In the genomic region with DNA sequence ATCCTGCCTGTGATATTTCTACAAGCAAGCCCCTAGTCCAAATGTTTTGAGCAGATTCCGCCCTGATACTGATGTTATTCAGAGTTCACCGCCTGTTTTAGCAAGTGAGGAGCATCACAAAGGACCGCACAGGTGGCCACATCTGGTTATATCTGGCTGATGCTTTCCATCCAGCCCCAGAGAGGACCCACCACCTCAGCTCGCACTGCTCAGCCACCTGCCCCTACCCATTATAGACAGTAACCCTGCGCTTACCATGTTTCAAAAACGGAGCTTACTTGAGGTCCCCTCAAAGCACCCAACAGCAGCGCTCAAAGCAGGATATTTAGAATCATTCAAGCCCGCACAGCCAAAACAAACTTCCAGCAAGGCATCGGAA, we compare ENCODE assay signal across 8 mouse cellular contexts.
A peak's percentile ranks its signal among the peaks of the same experiment; 100 is the strongest.
DNase-seq lines count a peak whose midpoint lies in the region; ATAC-seq and TF ChIP-seq lines count a peak whose summit lies in the region.
"Not testable (repeated sequence)": the region's sequence is repeated elsewhere in the genome, so short reads cannot be mapped to it uniquely, and the experiment has no call there.

No protein-coding gene starts in this region.

- not testable (repeated sequence) for DNase-seq in embryonic facial prominence, embryonic 10.5 days (ENCODE audit: low spot score)
- DNase-seq in layer of hippocampus, adult 11-12 months (ENCODE audit: low spot score): peak; percentile 3

- 8% methylated on average over 9 of the region's 9 CpGs for WGBS in embryonic facial prominence, embryonic 10.5 days
- WGBS in forebrain, embryonic 15.5 days: 6% methylated on average over 9 of the region's 9 CpGs
- 9% methylated on average over 9 of the region's 9 CpGs for WGBS in hindbrain, embryonic 12.5 days
- 2% methylated on average over 9 of the region's 9 CpGs for WGBS in liver, embryonic 16.5 days (ENCODE audit: insufficient replicate concordance)
- 8% methylated on average over 9 of the region's 9 CpGs for WGBS in midbrain, embryonic 15.5 days
- 4% methylated on average over 9 of the region's 9 CpGs for WGBS in stomach, embryonic 15.5 days

- not testable (repeated sequence) for TF ChIP-seq CTCF in E14TG2a.4 (conservative IDR thresholded peaks at IDR 0.05; ENCODE audit: low read length)

- H3K27ac ChIP-seq in embryonic facial prominence, embryonic 10.5 days (replicated peaks): peak overlapping the region; percentile 90
- H3K27ac ChIP-seq in forebrain, embryonic 15.5 days (replicated peaks): peak overlapping the region; percentile 88
- H3K27ac ChIP-seq in hindbrain, embryonic 12.5 days: peak overlapping the region; percentile 85
- H3K27ac ChIP-seq in liver, embryonic 16.5 days (ENCODE audit: low read length): peak overlapping the region; percentile 63
- peak overlapping the region; percentile 78 for H3K27ac ChIP-seq in midbrain, embryonic 15.5 days
- H3K27ac ChIP-seq in stomach, embryonic 15.5 days: peak overlapping the region; percentile 87

- H3K4me1 ChIP-seq in E14TG2a.4 (replicated peaks; ENCODE audit: low read depth, low read length): peaks cover 24% of the 10 kb centered on the region
- not testable (repeated sequence) for H3K4me1 ChIP-seq in embryonic facial prominence, embryonic 10.5 days; hindbrain, embryonic 12.5 days; liver, embryonic 16.5 days (ENCODE audit: control insufficient read depth, low read depth, low read length); stomach, embryonic 15.5 days
- H3K4me1 ChIP-seq in forebrain, embryonic 15.5 days: peaks cover 14% of the 10 kb centered on the region
- peaks cover 14% of the 10 kb centered on the region for H3K4me1 ChIP-seq in midbrain, embryonic 15.5 days

- H3K27me3 ChIP-seq in E14TG2a.4 (ENCODE audit: insufficient read depth, low read length); embryonic facial prominence, embryonic 10.5 days (replicated peaks; ENCODE audit: low read depth, poor library complexity, severe bottlenecking); forebrain, embryonic 15.5 days; hindbrain, embryonic 12.5 days; liver, embryonic 16.5 days (ENCODE audit: control insufficient read depth, insufficient read depth, low read depth, low read length); midbrain, embryonic 15.5 days (replicated peaks); stomach, embryonic 15.5 days (replicated peaks): not testable (repeated sequence)

- H3K9ac ChIP-seq in forebrain, embryonic 15.5 days (replicated peaks): peak overlapping the region; percentile 61
- peak overlapping the region; percentile 73 for H3K9ac ChIP-seq in hindbrain, embryonic 12.5 days
- peak overlapping the region; percentile 50 for H3K9ac ChIP-seq in liver, embryonic 16.5 days (ENCODE audit: low read depth, low read length)
- H3K9ac ChIP-seq in midbrain, embryonic 15.5 days: peak overlapping the region; percentile 57
- H3K9ac ChIP-seq in stomach, embryonic 15.5 days: peak overlapping the region; percentile 44

- peak overlapping the region; percentile 68 for H3K4me2 ChIP-seq in forebrain, embryonic 15.5 days (replicated peaks)
- H3K4me2 ChIP-seq in hindbrain, embryonic 12.5 days (replicated peaks): peak overlapping the region; percentile 69
- H3K4me2 ChIP-seq in liver, embryonic 16.5 days (ENCODE audit: low read depth, low read length): peak overlapping the region; percentile 71
- H3K4me2 ChIP-seq in midbrain, embryonic 15.5 days: peak overlapping the region; percentile 78
- H3K4me2 ChIP-seq in stomach, embryonic 15.5 days: peak overlapping the region; percentile 73

- ATAC-seq in forebrain, embryonic 15.5 days (replicated peaks); hindbrain, embryonic 12.5 days (ENCODE audit: low FRiP score); liver, embryonic 16.5 days (ENCODE audit: low read depth); midbrain, embryonic 15.5 days (replicated peaks); stomach, embryonic 15.5 days (ENCODE audit: insufficient read depth, low FRiP score, low read depth): not testable (repeated sequence)

- H3K36me3 ChIP-seq in E14TG2a.4 (ENCODE audit: insufficient read depth, low read length): peaks cover 26% of the 10 kb centered on the region
- peaks cover 42% of the 10 kb centered on the region for H3K36me3 ChIP-seq in embryonic facial prominence, embryonic 10.5 days (replicated peaks)
- H3K36me3 ChIP-seq in forebrain, embryonic 15.5 days; hindbrain, embryonic 12.5 days; liver, embryonic 16.5 days (ENCODE audit: control insufficient read depth, insufficient read depth); midbrain, embryonic 15.5 days (replicated peaks); stomach, embryonic 15.5 days: not testable (repeated sequence)

- H3K9me3 ChIP-seq in E14TG2a.4 (ENCODE audit: low read length); embryonic facial prominence, embryonic 10.5 days; forebrain, embryonic 15.5 days; hindbrain, embryonic 12.5 days (replicated peaks); liver, embryonic 16.5 days (replicated peaks; ENCODE audit: control insufficient read depth, low read length); midbrain, embryonic 15.5 days; stomach, embryonic 15.5 days: not testable (repeated sequence)

- peak overlapping the region; percentile 93 for H3K4me3 ChIP-seq in E14TG2a.4 (replicated peaks; ENCODE audit: low read length)
- H3K4me3 ChIP-seq in embryonic facial prominence, embryonic 10.5 days: peak overlapping the region; percentile 80
- peak overlapping the region; percentile 69 for H3K4me3 ChIP-seq in forebrain, embryonic 15.5 days
- H3K4me3 ChIP-seq in hindbrain, embryonic 12.5 days: peak overlapping the region; percentile 60
- H3K4me3 ChIP-seq in liver, embryonic 16.5 days (ENCODE audit: low read depth, low read length): peak overlapping the region; percentile 66
- H3K4me3 ChIP-seq in midbrain, embryonic 15.5 days: peak overlapping the region; percentile 55
- H3K4me3 ChIP-seq in stomach, embryonic 15.5 days (replicated peaks): peak overlapping the region; percentile 70
